Mouse (Mus musculus) colon, adult 2 months (tissue): Measurements from ENCODE around the gene Slc18a2. TPM values are rescaled to one million over a fixed set of nuclear protein-coding genes. Genes with fewer than 3 reads are reported as not detected.

ENCODE experiments used
- polyA plus RNA-seq: library from polyadenylated mRNA; depleted of rRNA; stranded (reverse); fragments of >200 nt; gene quantifications from 2 replicates; pipeline ENCODE4 v1.2.3, GENCODE M21; 2012; rRNA removed

Gene Slc18a2
- 1.6 and 2.4 TPM in 2 replicates for polyA plus RNA-seq

DNA sequence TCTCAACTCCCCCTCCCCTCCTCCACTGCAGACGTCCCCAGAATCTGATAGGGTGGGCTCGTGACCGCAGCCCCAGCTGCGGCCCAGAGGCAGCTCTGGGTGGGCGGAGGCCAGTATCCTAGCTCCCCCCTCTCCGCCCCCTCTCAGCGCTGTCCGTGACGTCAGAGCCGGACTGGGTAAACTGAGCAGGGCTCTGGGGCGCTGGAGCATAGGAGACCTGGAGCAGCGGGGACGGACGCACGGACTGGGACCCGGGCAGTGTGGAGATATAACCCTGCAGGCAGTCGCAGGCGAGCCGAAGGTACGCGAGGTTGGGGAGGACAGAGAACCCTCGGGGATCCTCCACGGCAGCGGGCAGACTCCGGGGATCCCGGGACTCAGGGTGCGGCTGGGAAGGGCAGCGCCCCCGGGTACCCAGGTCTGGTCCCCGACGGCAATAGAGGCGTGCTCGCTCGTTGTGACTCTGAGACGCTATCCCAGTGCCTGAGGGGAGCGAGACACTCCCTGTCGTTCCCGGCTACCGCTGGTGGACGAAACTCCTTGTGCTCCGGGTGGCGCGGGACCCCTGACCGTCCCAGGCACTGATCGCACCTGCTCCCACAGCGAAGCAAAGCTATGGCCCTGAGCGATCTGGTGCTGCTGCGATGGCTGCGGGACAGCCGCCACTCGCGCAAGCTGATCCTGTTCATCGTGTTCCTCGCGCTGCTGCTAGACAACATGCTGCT lies at the start of gene Slc18a2:
TSS of gene Slc18a2 (plus strand) at position 179 of the 725 bp plus-strand sequence.

GRCm38 (mm10) chr19:59218991-59219390 lies 41.7 kb upstream of the Slc18a2 start, which contains the start of gene Kcnk18:
Kcnk18 (plus strand) TSS chr19:59219214.

DNA sequence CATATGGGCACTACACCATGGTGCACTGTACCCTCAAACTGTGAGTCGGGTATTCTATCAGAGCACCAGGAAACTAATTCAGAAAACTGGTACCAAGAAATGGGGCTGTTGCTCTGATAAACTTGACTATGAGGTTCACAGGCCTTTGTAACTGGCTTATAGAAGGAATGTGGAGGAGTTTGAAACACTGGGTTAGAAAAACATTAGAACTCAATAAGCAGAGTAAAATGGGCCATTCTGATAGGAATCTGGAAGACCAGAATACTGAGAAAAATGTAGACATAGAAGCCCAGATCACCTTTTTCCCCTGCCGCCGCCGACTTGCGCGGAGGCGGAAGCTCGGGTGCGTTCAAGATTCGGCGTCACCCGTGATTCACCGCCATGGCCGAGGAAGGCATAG lies 61.3 kb downstream of the Slc18a2 start, which contains the start of gene Rps12-ps3:
TSS of gene Rps12-ps3 (plus strand) at position 301 of the 400 bp plus-strand sequence.

Other genes with a start within 250 kb of the Slc18a2 start
- 2.2 and 2.6 TPM in 2 replicates for gene Shtn1, start 184.8 kb upstream of the Slc18a2 start, polyA plus RNA-seq
- not detected in 2 replicates for gene Vax1, start 90.8 kb upstream of the Slc18a2 start, polyA plus RNA-seq
- not detected in 2 replicates for gene Kcnk18, start 41.7 kb upstream of the Slc18a2 start, polyA plus RNA-seq
- gene Rps12-ps3, start 61.4 kb downstream of the Slc18a2 start, polyA plus RNA-seq = 4,271 and 4,341 TPM in 2 replicates
- gene Pdzd8, start 84.9 kb downstream of the Slc18a2 start, polyA plus RNA-seq = 9.9 and 13.2 TPM in 2 replicates
- not detected in 2 replicates for gene Emx2, start 197.5 kb downstream of the Slc18a2 start, polyA plus RNA-seq